Mouse (Mus musculus) embryonic fibroblast, embryonic 13.5 days (primary cell): ENCODE results near the gene Cdh13.

Experiments
- CTCF ChIP-seq: IDR thresholded peaks from 2 replicates; pipeline ENCODE4 v1.5.1; 2011; ENCODE audit warnings: mild to moderate bottlenecking, control low read depth, low read length, moderate library complexity, borderline replicate concordance; ENCODE audit not compliant: insufficient read depth
- POLR2A ChIP-seq: IDR thresholded peaks from 2 replicates; pipeline ENCODE4 v1.6.1; 2011; ENCODE audit warnings: low read depth, mild to moderate bottlenecking, control low read depth, low read length, moderate library complexity

DNA sequence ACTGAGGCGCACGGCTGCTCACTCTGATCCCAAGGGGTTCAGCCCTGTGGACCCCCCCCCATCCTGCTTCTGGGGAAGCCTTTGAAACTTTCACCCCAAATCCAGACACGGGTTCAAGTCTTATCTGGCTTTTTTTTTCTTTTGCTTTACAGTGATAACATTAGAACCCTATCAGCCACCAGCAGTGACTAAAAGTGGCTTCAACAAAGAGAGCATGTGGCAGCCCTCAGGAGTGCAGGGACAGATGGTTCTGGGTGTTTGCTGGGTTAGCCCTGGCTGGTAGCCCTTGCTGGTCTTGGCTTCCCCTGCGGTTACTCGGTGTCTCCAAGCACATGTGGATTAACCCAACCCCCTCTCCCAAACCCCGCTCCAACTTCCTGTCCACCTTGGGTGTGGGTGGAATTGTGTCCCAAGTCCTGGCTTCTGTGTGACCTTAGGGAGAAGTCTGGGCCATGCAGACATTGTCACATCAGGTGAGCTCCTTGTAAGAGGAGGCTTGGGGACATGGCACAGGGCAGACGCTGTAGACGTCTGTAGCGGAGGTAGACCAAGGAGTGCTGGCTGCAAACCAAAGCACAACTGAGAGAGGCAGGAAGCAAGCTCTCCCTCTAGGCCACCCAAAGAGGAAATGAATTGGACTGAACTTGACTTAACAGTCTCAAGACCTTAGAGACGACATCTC, 1069.6 kb downstream of the Cdh13 start:
- TF ChIP-seq CTCF = no peak
- TF ChIP-seq POLR2A = no peak
